Mouse (Mus musculus): ENCODE data around the gene Sirt2.

DNA sequence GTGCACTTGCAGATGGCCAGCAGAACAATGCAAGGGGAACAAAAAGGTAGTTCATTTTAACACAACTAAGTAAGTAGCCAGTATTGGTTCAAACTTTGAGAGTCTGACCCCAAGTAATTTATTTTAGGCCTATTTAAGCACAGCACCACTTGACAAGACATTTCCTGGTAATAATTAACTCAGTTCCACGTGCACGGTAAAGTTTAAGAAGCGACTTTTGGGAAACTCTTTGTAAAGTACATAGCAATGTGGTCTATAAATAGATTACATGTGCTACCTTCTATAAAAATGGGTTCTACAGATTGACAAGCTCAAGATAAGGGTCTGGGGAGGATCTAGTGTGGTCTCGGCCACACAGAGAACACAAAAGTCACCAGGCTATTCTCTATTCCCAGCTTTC is 37.2 kb downstream of the Sirt2 start:
- TF ChIP-seq TCF3 (IDR thresholded peaks at IDR 0.05; ENCODE audit: insufficient read length, low read depth), result no peak
- no peak for TF ChIP-seq POLR2A (IDR thresholded peaks at IDR 0.05; ENCODE audit: insufficient read length, low read depth)
- no peak for TF ChIP-seq MAX (IDR thresholded peaks at IDR 0.05; ENCODE audit: low read depth)

All from myocyte (in vitro differentiated cells).